Mouse (Mus musculus): Measurements from ENCODE around the gene Mrpl58.

GRCm38 (mm10) chr11:115456182-115456581, 52.6 kb downstream of the Mrpl58 start:
- no peak for TF ChIP-seq CTCF (conservative IDR thresholded peaks at IDR 0.05; ENCODE audit: insufficient read depth, insufficient read length, low read depth, low read length)
- TF ChIP-seq POLR2A (IDR thresholded peaks at IDR 0.05; ENCODE audit: low read depth, low read length) = no peak

All from kidney, adult 2 months (tissue).